Mouse (Mus musculus): ENCODE measurements at regions not wholly inside any gene's neighbourhood (a gene's known extent, or its start where the extent isn't known, plus 50 kb on each side); places are given as distances from the start of the nearest gene placed in this dataset.
A peak's percentile ranks its signal among the peaks of the same experiment; 100 is the strongest.

- DNase-seq (ENCODE audit: low spot score): no peak
Measured at GRCm38 (mm10) chr7:138639541-138639940, 206.3 kb upstream of the Ppp2r2d start.

GRCm38 (mm10) chr7:138626061-138626460 is 219.8 kb upstream of the Ppp2r2d start:
- no peak for DNase-seq (ENCODE audit: low spot score)

- no peak for DNase-seq (ENCODE audit: low spot score)
Measured at GRCm38 (mm10) chr7:138620896-138621655, 223.5 kb upstream of the Tcerg1l start.

- no peak for DNase-seq (ENCODE audit: low spot score)
Measured at GRCm38 (mm10) chr7:138620080-138620684, 222.7 kb upstream of the Tcerg1l start.

- no peak for DNase-seq (ENCODE audit: low spot score)
Measured at GRCm38 (mm10) chr7:138616468-138616867, 218.9 kb upstream of the Tcerg1l start.

- DNase-seq (ENCODE audit: low spot score): no peak
Measured at GRCm38 (mm10) chr7:138609605-138610004, 212.1 kb upstream of the Tcerg1l start.

- no peak for DNase-seq (ENCODE audit: low spot score)
Measured at GRCm38 (mm10) chr7:138609124-138609523, 211.6 kb upstream of the Tcerg1l start.

GRCm38 (mm10) chr7:138606363-138606964 is 208.9 kb upstream of the Tcerg1l start:
- DNase-seq (ENCODE audit: low spot score): no peak

GRCm38 (mm10) chr7:138605923-138606322 is 208.4 kb upstream of the Tcerg1l start:
- DNase-seq (ENCODE audit: low spot score): no peak

- DNase-seq (ENCODE audit: low spot score): no peak
Measured at GRCm38 (mm10) chr7:138601749-138602148, 204.2 kb upstream of the Tcerg1l start.

GRCm38 (mm10) chr7:138593344-138593743 is 195.8 kb upstream of the Tcerg1l start:
- no peak for DNase-seq (ENCODE audit: low spot score)

GRCm38 (mm10) chr7:138567352-138567751 is 169.8 kb upstream of the Tcerg1l start:
- no peak for DNase-seq (ENCODE audit: low spot score)

- no peak for DNase-seq (ENCODE audit: low spot score)
Measured at GRCm38 (mm10) chr7:138551629-138552028, 154.1 kb upstream of the Tcerg1l start.

- DNase-seq (ENCODE audit: low spot score): no peak
Measured at GRCm38 (mm10) chr7:138547881-138548280, 150.4 kb upstream of the Tcerg1l start.

GRCm38 (mm10) chr7:138538048-138538831 is 140.7 kb upstream of the Tcerg1l start:
- peak; percentile 59 for DNase-seq (ENCODE audit: low spot score)

- DNase-seq (ENCODE audit: low spot score): no peak
Measured at GRCm38 (mm10) chr7:138526143-138526542, 128.6 kb upstream of the Tcerg1l start.

- no peak for DNase-seq (ENCODE audit: low spot score)
Measured at GRCm38 (mm10) chr7:138524936-138525335, 127.4 kb upstream of the Tcerg1l start.

- no peak for DNase-seq (ENCODE audit: low spot score)
Measured at GRCm38 (mm10) chr7:138514171-138514570, 116.6 kb upstream of the Tcerg1l start.

- no peak for DNase-seq (ENCODE audit: low spot score)
Measured at GRCm38 (mm10) chr7:138505205-138505604, 107.7 kb upstream of the Tcerg1l start.

- peak; percentile 16 for DNase-seq (ENCODE audit: low spot score)
Measured at GRCm38 (mm10) chr7:138503986-138504385, 106.5 kb upstream of the Tcerg1l start.

GRCm38 (mm10) chr7:138503016-138503415 is 105.5 kb upstream of the Tcerg1l start:
- no peak for DNase-seq (ENCODE audit: low spot score)

GRCm38 (mm10) chr7:138501347-138502014 is 104.0 kb upstream of the Tcerg1l start:
- DNase-seq (ENCODE audit: low spot score): no peak

Measured in retina, embryonic 14.5 days (tissue).